In genomic region chr4:123957492-123957808, GRCm38 (mm10) we compare ENCODE assay signal across 10 mouse cellular contexts. TPM values are rescaled to one million over a fixed set of nuclear protein-coding genes. Genes with fewer than 3 reads are reported as not detected.
DNase-seq lines count a peak whose midpoint lies in the region; ATAC-seq and TF ChIP-seq lines count a peak whose summit lies in the region.
"Had no signal": no experiment of that assay in that cellular context is flagged by ENCODE, and none has a peak within 500 bp of the region (broad histone marks: within the 10 kb centered on the region; RNA-seq: fewer than 3 reads in every experiment).

No protein-coding gene starts in this region.

- peaks cover 11% of the 10 kb centered on the region for H3K27me3 ChIP-seq in lung, embryonic 14.5 days (ENCODE audit: insufficient read depth, low read length)
- H3K27me3 ChIP-seq in hindbrain, embryonic 12.5 days: peaks cover 16% of the 10 kb centered on the region
- peaks cover 16% of the 10 kb centered on the region for H3K27me3 ChIP-seq in liver, embryonic 15.5 days
- H3K27me3 ChIP-seq in stomach, embryonic 16.5 days (ENCODE audit: control insufficient read depth, insufficient read depth, low read length): no peaks in the 10 kb centered on the region; the same call in 1 of the 2 replicates

- no peaks in the 10 kb centered on the region for H3K9me3 ChIP-seq in lung, embryonic 14.5 days (ENCODE audit: low read depth, low read length)
- H3K9me3 ChIP-seq in hindbrain, embryonic 12.5 days (replicated peaks): no peaks in the 10 kb centered on the region
- no peaks in the 10 kb centered on the region for H3K9me3 ChIP-seq in liver, embryonic 15.5 days (replicated peaks)
- no peaks in the 10 kb centered on the region for H3K9me3 ChIP-seq in stomach, embryonic 16.5 days (replicated peaks; ENCODE audit: control insufficient read depth, low read length)

- peak overlapping the region; percentile 49 for H3K4me2 ChIP-seq in lung, embryonic 14.5 days
- peak overlapping the region; percentile 41; the same call in 1 of the 2 replicates for H3K4me2 ChIP-seq in hindbrain, embryonic 12.5 days (replicated peaks)
- H3K4me2 ChIP-seq in liver, embryonic 15.5 days: no peak overlapping the region
- H3K4me2 ChIP-seq in stomach, embryonic 16.5 days (ENCODE audit: low read depth, low read length): peak overlapping the region; percentile 48; the same call in 1 of the 2 replicates

- no peak for DNase-seq in lung, embryonic 14.5 days
- DNase-seq in lung, postnatal 10 days: no peak
- DNase-seq in thymus, postnatal 10 days (ENCODE audit: low spot score in 2 of 2): no peak
- DNase-seq in thymus, adult 18-20 months: no peak

- H3K9ac ChIP-seq in lung, embryonic 14.5 days: no peak overlapping the region
- no peak overlapping the region for H3K9ac ChIP-seq in hindbrain, embryonic 12.5 days
- no peak overlapping the region for H3K9ac ChIP-seq in liver, embryonic 15.5 days
- no peak overlapping the region for H3K9ac ChIP-seq in stomach, embryonic 16.5 days (ENCODE audit: low read length)

- no peak; the same call in 1 of the 2 replicates for ATAC-seq in lung, embryonic 14.5 days (ENCODE audit: insufficient read depth)
- peak; percentile 32; the same call in 1 of the 2 replicates for ATAC-seq in hindbrain, embryonic 12.5 days (ENCODE audit: low FRiP score)
- ATAC-seq in liver, embryonic 15.5 days (ENCODE audit: insufficient read depth): peak; percentile 20; the same call in 1 of the 2 replicates
- ATAC-seq in stomach, embryonic 16.5 days (ENCODE audit: insufficient read depth, low FRiP score): no peak
- ATAC-seq: inflammation-experienced regulatory T-cells, adult 6 months had no signal

- 60% methylated on average over 4 of the region's 4 CpGs for WGBS in lung, embryonic 14.5 days
- 57% methylated on average over 4 of the region's 4 CpGs for WGBS in hindbrain, embryonic 12.5 days
- WGBS in liver, embryonic 15.5 days (ENCODE audit: insufficient replicate concordance): 37% methylated on average over 4 of the region's 4 CpGs
- WGBS in stomach, embryonic 16.5 days: 58% methylated on average over 4 of the region's 4 CpGs

- no peaks in the 10 kb centered on the region for H3K4me1 ChIP-seq in lung, embryonic 14.5 days (ENCODE audit: insufficient read depth)
- H3K4me1 ChIP-seq in hindbrain, embryonic 12.5 days: peaks cover 13% of the 10 kb centered on the region
- peaks cover 17% of the 10 kb centered on the region; the same call in 1 of the 2 replicates for H3K4me1 ChIP-seq in liver, embryonic 15.5 days (replicated peaks)
- H3K4me1 ChIP-seq in stomach, embryonic 16.5 days (ENCODE audit: control insufficient read depth, insufficient read depth, low read length): peaks cover 4% of the 10 kb centered on the region; the same call in 1 of the 2 replicates

- H3K4me3 ChIP-seq in lung, embryonic 14.5 days (ENCODE audit: low read depth, low read length): no peak overlapping the region
- H3K4me3 ChIP-seq in hindbrain, embryonic 12.5 days: 0 out of 2 replicates have a peak overlapping the region, but pooled peaks have one; percentile 5
- no peak overlapping the region for H3K4me3 ChIP-seq in liver, embryonic 15.5 days (replicated peaks)
- peak overlapping the region; percentile 12; the same call in 1 of the 2 replicates for H3K4me3 ChIP-seq in stomach, embryonic 16.5 days (replicated peaks; ENCODE audit: low read length)
- H3K4me3 ChIP-seq: erythroblast, embryonic 14.5 days had no signal

- no peaks in the 10 kb centered on the region for H3K36me3 ChIP-seq in lung, embryonic 14.5 days (ENCODE audit: insufficient read depth)
- H3K36me3 ChIP-seq in hindbrain, embryonic 12.5 days: no peaks in the 10 kb centered on the region
- H3K36me3 ChIP-seq in liver, embryonic 15.5 days (replicated peaks): no peaks in the 10 kb centered on the region
- no peaks in the 10 kb centered on the region for H3K36me3 ChIP-seq in stomach, embryonic 16.5 days (ENCODE audit: control insufficient read depth, insufficient read depth, low read length)

- H3K27ac ChIP-seq in lung, embryonic 14.5 days (ENCODE audit: low read depth): no peak overlapping the region
- H3K27ac ChIP-seq in hindbrain, embryonic 12.5 days: no peak overlapping the region
- no peak overlapping the region for H3K27ac ChIP-seq in liver, embryonic 15.5 days (replicated peaks)
- no peak overlapping the region for H3K27ac ChIP-seq in stomach, embryonic 16.5 days (ENCODE audit: low read length)

- TF ChIP-seq CTCF in lung, embryonic 14.5 days (IDR thresholded peaks at IDR 0.05; ENCODE audit: low read depth): no peak

RNA-seq across cellular contexts. Expression of gene 4930535I16Rik, which starts 39.6 kb away (rescaled TPM):
- polyA plus RNA-seq in lung, embryonic 14.5 days (2014; fragmentation: Nextera tagmentation; extraction: Ambion mirVana): not detected in 2 replicates
- not detected in 2 replicates for polyA plus RNA-seq in hindbrain, embryonic 12.5 days (2016; fragmentation: Nextera tagmentation; extraction: Ambion mirVana)
- not detected in 2 replicates for polyA plus RNA-seq in liver, embryonic 15.5 days (2015; fragmentation: Nextera tagmentation; extraction: Ambion mirVana)
- polyA plus RNA-seq in stomach, embryonic 16.5 days (2015; fragmentation: Nextera tagmentation; extraction: Ambion mirVana): not detected in 2 replicates
- polyA plus RNA-seq: erythroblast, embryonic 14.5 days; inflammation-experienced regulatory T-cells, adult 6 months; limb, embryonic 11.5 days had no signal

RNA-seq across cellular contexts. Expression of gene Rragc, which starts 40.2 kb away (rescaled TPM):
- 50.2 and 54.3 TPM in 2 replicates for polyA plus RNA-seq in lung, embryonic 14.5 days (2014; fragmentation: Nextera tagmentation; extraction: Ambion mirVana)
- polyA plus RNA-seq in hindbrain, embryonic 12.5 days (2016; fragmentation: Nextera tagmentation; extraction: Ambion mirVana): 63.3 and 69.0 TPM in 2 replicates
- polyA plus RNA-seq in liver, embryonic 15.5 days (2015; fragmentation: Nextera tagmentation; extraction: Ambion mirVana): 20.0 and 22.3 TPM in 2 replicates
- polyA plus RNA-seq in stomach, embryonic 16.5 days (2015; fragmentation: Nextera tagmentation; extraction: Ambion mirVana): 43.4 and 45.7 TPM in 2 replicates

RNA-seq across cellular contexts. Expression of gene Mycbp, which starts 52.8 kb away (rescaled TPM):
- 61.5 and 81.4 TPM in 2 replicates for polyA plus RNA-seq in lung, embryonic 14.5 days (2014; fragmentation: Nextera tagmentation; extraction: Ambion mirVana)
- polyA plus RNA-seq in hindbrain, embryonic 12.5 days (2016; fragmentation: Nextera tagmentation; extraction: Ambion mirVana): 48.9 and 56.1 TPM in 2 replicates
- polyA plus RNA-seq in liver, embryonic 15.5 days (2015; fragmentation: Nextera tagmentation; extraction: Ambion mirVana): 40.2 and 45.1 TPM in 2 replicates
- 77.0 and 88.2 TPM in 2 replicates for polyA plus RNA-seq in stomach, embryonic 16.5 days (2015; fragmentation: Nextera tagmentation; extraction: Ambion mirVana)

Comparison
In these comparisons a context has a peak if more than half of its experiments do, and no peak if none do; other contexts are left out.
1. ATAC-seq: peak in hindbrain, embryonic 12.5 days (single experiment) and liver, embryonic 15.5 days (single experiment); none in lung, embryonic 14.5 days (single experiment) and stomach, embryonic 16.5 days (single experiment).
2. H3K4me3 ChIP-seq: peak in hindbrain, embryonic 12.5 days (single experiment) and stomach, embryonic 16.5 days (single experiment); none in lung, embryonic 14.5 days (single experiment) and liver, embryonic 15.5 days (single experiment).